Mouse (Mus musculus) kidney, adult 2 months (tissue): ENCODE measurements around the gene Trp53.

Experiments used
- CTCF ChIP-seq: fragments of 200-500 bp; conservative IDR thresholded peaks from 2 replicates; pipeline ENCODE4 v1.5.1; 2011; ENCODE audit warnings: low read depth, mild to moderate bottlenecking, control low read depth, low read length, moderate library complexity, mixed read lengths; ENCODE audit not compliant: insufficient read depth, insufficient read length
- POLR2A ChIP-seq: fragments of 200-500 bp; IDR thresholded peaks from one replicate; pipeline ENCODE4 v1.6.1; 2011; ENCODE audit warnings: low read depth, low read length, control low read depth

DNA sequence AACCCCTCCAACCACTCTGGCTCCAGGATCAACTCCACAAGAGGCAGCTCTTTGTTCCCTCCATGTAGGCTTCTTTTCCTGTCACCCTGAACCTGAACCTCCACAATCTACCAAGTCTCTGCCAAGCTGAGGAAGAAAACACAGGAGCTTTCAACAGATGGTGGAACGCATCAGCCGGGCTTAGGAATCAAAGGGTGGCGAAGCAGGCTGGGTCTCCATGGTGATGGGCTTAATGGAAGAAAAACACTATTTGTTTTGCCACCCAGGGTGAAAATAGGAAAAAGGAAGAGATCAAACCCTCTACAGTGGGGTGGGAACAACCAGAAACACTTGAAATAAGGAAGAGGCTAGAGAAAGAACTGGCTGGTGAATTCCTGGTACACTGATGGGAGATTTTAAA, 36.6 kb upstream of the Trp53 start:
- TF ChIP-seq POLR2A (no peak), CTCF (no peak)
